27 mouse cellular contexts compared by ENCODE assay signal in the genomic region with DNA sequence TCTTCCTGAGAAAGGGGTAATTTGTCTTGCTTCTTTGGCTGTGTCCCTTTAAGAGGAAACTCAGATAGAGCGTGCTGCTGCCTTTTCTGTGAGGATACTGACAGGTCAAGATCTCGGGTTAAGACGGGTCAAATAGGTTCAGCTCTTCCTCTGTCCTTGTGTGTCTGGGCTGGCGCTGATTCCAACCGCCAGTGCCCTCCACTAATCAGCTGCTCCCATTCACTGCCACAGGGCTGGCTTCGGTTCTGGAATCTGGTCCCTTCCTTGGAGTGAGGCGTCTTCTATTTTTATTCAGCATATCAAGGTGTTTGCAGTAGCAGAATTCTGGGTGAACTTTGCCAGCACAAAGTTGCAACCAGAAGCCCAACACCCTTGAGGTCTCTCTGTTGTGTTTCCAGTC.
A peak's percentile ranks its signal among the peaks of the same experiment; 100 is the strongest.
DNase-seq lines count a peak whose midpoint lies in the region; ATAC-seq and TF ChIP-seq lines count a peak whose summit lies in the region.
"Had no signal": no experiment of that assay in that cellular context is flagged by ENCODE, and none has a peak within 500 bp of the region (broad histone marks: within the 10 kb centered on the region; RNA-seq: fewer than 3 reads in every experiment).

No protein-coding gene starts in this region.

- no peaks in the 10 kb centered on the region for H3K9me3 ChIP-seq in heart, embryonic 11.5 days (replicated peaks; ENCODE audit: control insufficient read depth, low read length)
- no peaks in the 10 kb centered on the region; the same call in 1 of the 2 replicates for H3K9me3 ChIP-seq in heart, embryonic 15.5 days (replicated peaks)
- no peaks in the 10 kb centered on the region for H3K9me3 ChIP-seq in forebrain, embryonic 15.5 days
- H3K9me3 ChIP-seq: embryonic facial prominence, embryonic 13.5 days; intestine, embryonic 15.5 days; limb, embryonic 12.5 days; liver, embryonic 15.5 days; midbrain, embryonic 10.5 days; neural tube, embryonic 12.5 days had no signal

- intact Hi-C loops in heart, adult 2 months (cut with DNase I) = loop anchor here (2.0 to 5.0 kb wide), 2 partner anchors 124 to 289 kb away; a partner anchor contains a TSS
- intact Hi-C loops in heart, postnatal 36 days (cut with DNase I) = loop anchor here (5.0 kb wide), 2 partner anchors 124 to 299 kb away; a partner anchor contains a TSS
- intact Hi-C loops in left cerebral cortex, postnatal 10 days (cut with DNase I) = no loop called here

- DNase-seq in heart, adult 2 months = peak; percentile 41 to 75
- DNase-seq in gastrocnemius, postnatal 25 days = peak; percentile 63
- DNase-seq in heart, postnatal 36 days = peak; percentile 22 to 27
- no peak for DNase-seq in ovary, postnatal 36 days (ENCODE audit: low spot score)
- no peak for DNase-seq in left cerebral cortex, postnatal 10 days (ENCODE audit: extremely low spot score in 1 of 2, low spot score in 2 of 2)
- DNase-seq: adrenal gland, postnatal 25 days; B cell, adult 2 months; cerebellum, adult 18-20 months; cerebellum, postnatal 10 days; kidney, adult 2 months; layer of hippocampus, adult 9-11 months; lung, embryonic 14.5 days; thymus, postnatal 14 days had no signal

- peaks cover 1% of the 10 kb centered on the region; the same call in 1 of the 2 replicates for H3K36me3 ChIP-seq in heart, adult 2 months (ENCODE audit: control insufficient read depth, insufficient read depth, low read length)
- no peaks in the 10 kb centered on the region for H3K36me3 ChIP-seq in heart, embryonic 11.5 days (ENCODE audit: control insufficient read depth, insufficient read depth, low read length)
- H3K36me3 ChIP-seq in heart, embryonic 15.5 days = no peaks in the 10 kb centered on the region
- no peaks in the 10 kb centered on the region for H3K36me3 ChIP-seq in forebrain, embryonic 15.5 days
- H3K36me3 ChIP-seq: embryonic facial prominence, embryonic 13.5 days; forebrain, embryonic 10.5 days; intestine, embryonic 15.5 days; limb, embryonic 12.5 days; liver, embryonic 15.5 days; midbrain, embryonic 10.5 days; neural tube, embryonic 12.5 days had no signal

- no peak overlapping the region for H3K9ac ChIP-seq in heart, adult 2 months (ENCODE audit: low read depth, low read length)
- no peak overlapping the region for H3K9ac ChIP-seq in heart, embryonic 11.5 days (ENCODE audit: low read depth, low read length)
- H3K9ac ChIP-seq in heart, embryonic 15.5 days = no peak overlapping the region
- no peak overlapping the region for H3K9ac ChIP-seq in forebrain, embryonic 15.5 days (replicated peaks)
- H3K9ac ChIP-seq: embryonic facial prominence, embryonic 13.5 days; intestine, embryonic 15.5 days; limb, embryonic 12.5 days; liver, embryonic 15.5 days; lung, embryonic 14.5 days; neural tube, embryonic 12.5 days had no signal

- H3K4me3 ChIP-seq in heart, adult 2 months = no peak overlapping the region
- H3K4me3 ChIP-seq in heart, embryonic 11.5 days (ENCODE audit: low read depth, low read length) = no peak overlapping the region
- no peak overlapping the region for H3K4me3 ChIP-seq in heart, embryonic 15.5 days
- no peak overlapping the region for H3K4me3 ChIP-seq in forebrain, embryonic 15.5 days
- H3K4me3 ChIP-seq: embryonic facial prominence, embryonic 13.5 days; forebrain, embryonic 10.5 days; intestine, embryonic 15.5 days; limb, embryonic 12.5 days; liver, embryonic 15.5 days; midbrain, embryonic 10.5 days; myocyte; neural tube, embryonic 12.5 days had no signal

- TF ChIP-seq EP300 in heart, adult 2 months (IDR thresholded peaks at IDR 0.05; ENCODE audit: insufficient read depth, low read depth, low read length) = 0 out of 2 replicates have a peak, but pooled peaks have one; percentile 66

- peaks cover 4% of the 10 kb centered on the region; the same call in 1 of the 2 replicates for H3K4me1 ChIP-seq in heart, adult 2 months (ENCODE audit: control insufficient read depth, insufficient read depth, low read length)
- H3K4me1 ChIP-seq in heart, embryonic 11.5 days (ENCODE audit: control insufficient read depth, insufficient read depth, low read length) = peaks cover 4% of the 10 kb centered on the region
- H3K4me1 ChIP-seq in heart, embryonic 15.5 days (replicated peaks) = peaks cover 6% of the 10 kb centered on the region; the same call in 1 of the 2 replicates
- peaks cover 7% of the 10 kb centered on the region; the same call in 1 of the 2 replicates for H3K4me1 ChIP-seq in forebrain, embryonic 15.5 days
- H3K4me1 ChIP-seq: limb, embryonic 12.5 days had no signal

- no peaks in the 10 kb centered on the region for H3K79me2 ChIP-seq in heart, adult 2 months (replicated peaks; ENCODE audit: control insufficient read depth, insufficient read depth, low read length)

- 49% methylated on average over 7 of the region's 7 CpGs for WGBS in heart, adult 2 months
- 42% methylated on average over 7 of the region's 7 CpGs for WGBS in heart, embryonic 11.5 days (ENCODE audit: insufficient replicate concordance)
- WGBS in heart, embryonic 15.5 days = 31% methylated on average over 7 of the region's 7 CpGs
- 77% methylated on average over 7 of the region's 7 CpGs for WGBS in forebrain, embryonic 15.5 days

- ATAC-seq in heart, embryonic 11.5 days (replicated peaks; ENCODE audit: insufficient number of reproducible peaks, low FRiP score, low TSS enrichment) = no peak
- no peak for ATAC-seq in heart, embryonic 15.5 days (replicated peaks; ENCODE audit: insufficient number of reproducible peaks, insufficient read depth, low FRiP score, low read depth)
- ATAC-seq in forebrain, embryonic 15.5 days (replicated peaks) = no peak
- ATAC-seq: forebrain, embryonic 16.5 days; hindbrain, postnatal 0 days; intestine, embryonic 15.5 days had no signal

- H3K27ac ChIP-seq in heart, adult 2 months = peak overlapping the region; percentile 50
- no peak overlapping the region for H3K27ac ChIP-seq in heart, embryonic 11.5 days (ENCODE audit: low read depth, low read length)
- H3K27ac ChIP-seq in heart, embryonic 15.5 days = peak overlapping the region; percentile 40; the same call in 1 of the 2 replicates
- no peak overlapping the region for H3K27ac ChIP-seq in forebrain, embryonic 15.5 days (replicated peaks)
- H3K27ac ChIP-seq: embryonic facial prominence, embryonic 13.5 days; forebrain, embryonic 10.5 days; hindbrain, postnatal 0 days; intestine, embryonic 15.5 days; kidney, postnatal 0 days; limb, embryonic 12.5 days; liver, embryonic 15.5 days; midbrain, embryonic 10.5 days; neural tube, embryonic 12.5 days had no signal

- H3K27me3 ChIP-seq in heart, adult 2 months (ENCODE audit: control insufficient read depth, insufficient read depth, low read length) = no peaks in the 10 kb centered on the region
- H3K27me3 ChIP-seq in heart, embryonic 11.5 days (ENCODE audit: control insufficient read depth, insufficient read depth, low read length) = 0 out of 2 replicates have a peak, but pooled peaks cover 6% of the 10 kb centered on the region
- peaks cover 17% of the 10 kb centered on the region; the same call in 1 of the 2 replicates for H3K27me3 ChIP-seq in heart, embryonic 15.5 days
- no peaks in the 10 kb centered on the region for H3K27me3 ChIP-seq in forebrain, embryonic 15.5 days
- H3K27me3 ChIP-seq: intestine, embryonic 15.5 days; neural tube, embryonic 12.5 days had no signal

- no peak for TF ChIP-seq POLR2A in heart, adult 2 months (IDR thresholded peaks at IDR 0.05; ENCODE audit: insufficient read depth, low read depth, low read length)

- H3K4me2 ChIP-seq in heart, embryonic 11.5 days = no peak overlapping the region
- no peak overlapping the region for H3K4me2 ChIP-seq in heart, embryonic 15.5 days
- no peak overlapping the region for H3K4me2 ChIP-seq in forebrain, embryonic 15.5 days (replicated peaks)
- H3K4me2 ChIP-seq: embryonic facial prominence, embryonic 13.5 days; intestine, embryonic 15.5 days; limb, embryonic 12.5 days; liver, embryonic 15.5 days; lung, embryonic 14.5 days; neural tube, embryonic 12.5 days had no signal

- no peak for TF ChIP-seq CTCF in heart, adult 2 months (IDR thresholded peaks at IDR 0.05)

Comparison
In these comparisons a context has a peak if more than half of its experiments do, and no peak if none do; other contexts are left out.
1. H3K27ac ChIP-seq: peak in heart, adult 2 months (single experiment) and heart, embryonic 15.5 days (single experiment); none in heart, embryonic 11.5 days (single experiment) and forebrain, embryonic 15.5 days (single experiment).
2. DNase-seq: peak in heart, adult 2 months (2 of 2), gastrocnemius, postnatal 25 days (single experiment) and heart, postnatal 36 days (2 of 2); none in ovary, postnatal 36 days (single experiment) and left cerebral cortex, postnatal 10 days (0 of 2).